Mouse (Mus musculus): ENCODE measurements around the gene Cks2. TPM values are rescaled to one million over a fixed set of nuclear protein-coding genes. Genes with fewer than 3 reads are reported as not detected.

Gene Cks2
- total and polyA plus RNA-seq, 3 experiments = 0.50 to 1.6 (median 1.2) TPM

DNA sequence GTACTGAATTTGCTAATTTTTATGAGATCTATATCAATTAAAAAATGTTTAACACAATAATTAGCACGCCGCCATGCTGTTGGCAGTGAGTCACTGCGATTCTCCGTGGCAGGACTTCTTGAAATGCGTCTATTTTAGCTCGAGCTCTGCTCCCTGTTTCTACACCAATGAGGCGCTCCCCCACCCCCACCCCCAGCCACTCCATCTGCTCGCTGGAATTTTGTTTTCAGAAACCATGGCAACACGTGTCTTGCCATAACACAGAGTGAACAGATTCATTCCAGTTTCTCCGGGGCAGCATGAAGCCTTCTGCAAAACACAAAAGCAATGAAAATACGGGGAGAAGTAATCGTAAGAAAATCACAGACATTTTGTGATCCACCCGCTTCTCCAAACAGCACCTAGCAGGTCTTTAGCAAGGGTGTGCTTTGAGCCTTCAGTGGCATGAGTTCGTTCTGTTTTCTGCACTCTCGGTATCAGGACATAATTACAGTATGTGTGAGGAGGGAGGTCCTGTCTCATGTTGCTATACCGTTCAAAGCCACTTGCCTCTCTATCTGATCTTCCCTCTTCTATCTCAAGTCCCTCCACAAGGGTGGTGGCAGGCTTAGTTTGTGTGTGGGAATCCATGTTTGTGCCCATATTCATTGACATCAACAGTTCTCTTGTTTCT, 41.7 kb upstream of the Cks2 start:
- peak in 1 of 2 experiments; percentile 8 for DNase-seq

GRCm38 (mm10) chr13:51603894-51604244, 41.2 kb upstream of the Cks2 start:
- WGBS = 55% methylated on average over 4 of the region's 4 CpGs
- intact Hi-C loops (cut with DNase I) = no loop called here
- TF ChIP-seq POLR2A (IDR thresholded peaks at IDR 0.05; ENCODE audit: insufficient read depth, low read depth, low read length) = no peak
- TF ChIP-seq EP300 (IDR thresholded peaks at IDR 0.05; ENCODE audit: insufficient read depth, low read depth, low read length) = no peak
- no peak for TF ChIP-seq CTCF (IDR thresholded peaks at IDR 0.05)

More for the DNA sequence above, 41.7 kb upstream of the Cks2 start:
- 31% methylated on average over 16 of the region's 16 CpGs for WGBS
- Histone ChIP-seq H3K27me3 (ENCODE audit: control insufficient read depth, insufficient read depth, low read length) (no peaks in the 10 kb centered on the region), H3K4me3 (no peak overlapping the region), H3K36me3 (ENCODE audit: control insufficient read depth, insufficient read depth, low read length) (no peaks in the 10 kb centered on the region), H3K27ac (no peak overlapping the region), H3K9ac (ENCODE audit: low read depth, low read length) (no peak overlapping the region), H3K79me2 (replicated peaks; ENCODE audit: control insufficient read depth, insufficient read depth, low read length) (no peaks in the 10 kb centered on the region), H3K4me1 (ENCODE audit: control insufficient read depth, insufficient read depth, low read length) (no peaks in the 10 kb centered on the region)
- TF ChIP-seq EP300 (IDR thresholded peaks at IDR 0.05; ENCODE audit: insufficient read depth, low read depth, low read length) (no peak), POLR2A (IDR thresholded peaks at IDR 0.05; ENCODE audit: insufficient read depth, low read depth, low read length) (no peak)
- intact Hi-C loops (cut with DNase I) = no loop called here

GRCm38 (mm10) chr13:51609231-51609630, 35.8 kb upstream of the Cks2 start:
- Histone ChIP-seq H3K27me3 (ENCODE audit: control insufficient read depth, insufficient read depth, low read length) (no peaks in the 10 kb centered on the region), H3K9ac (ENCODE audit: low read depth, low read length) (no peak overlapping the region), H3K4me1 (ENCODE audit: control insufficient read depth, insufficient read depth, low read length) (no peaks in the 10 kb centered on the region), H3K79me2 (replicated peaks; ENCODE audit: control insufficient read depth, insufficient read depth, low read length) (no peaks in the 10 kb centered on the region), H3K27ac (no peak overlapping the region), H3K4me3 (no peak overlapping the region), H3K36me3 (ENCODE audit: control insufficient read depth, insufficient read depth, low read length) (no peaks in the 10 kb centered on the region)
- no peak for DNase-seq
- TF ChIP-seq EP300 (IDR thresholded peaks at IDR 0.05; ENCODE audit: insufficient read depth, low read depth, low read length) (no peak), CTCF (IDR thresholded peaks at IDR 0.05) (peak; percentile 24), POLR2A (IDR thresholded peaks at IDR 0.05; ENCODE audit: insufficient read depth, low read depth, low read length) (no peak)
- intact Hi-C loops (cut with DNase I) = no loop called here
- WGBS = 93% methylated on average over 7 of the region's 7 CpGs

More at GRCm38 (mm10) chr13:51603894-51604244, 41.2 kb upstream of the Cks2 start:
- no peaks in the 10 kb centered on the region for H3K79me2 ChIP-seq (replicated peaks; ENCODE audit: control insufficient read depth, insufficient read depth, low read length)
- no peaks in the 10 kb centered on the region for H3K27me3 ChIP-seq (ENCODE audit: control insufficient read depth, insufficient read depth, low read length)
- H3K27ac ChIP-seq = no peak overlapping the region
- DNase-seq = no peak
- H3K4me1 ChIP-seq (ENCODE audit: control insufficient read depth, insufficient read depth, low read length) = no peaks in the 10 kb centered on the region
- H3K4me3 ChIP-seq = no peak overlapping the region
- no peak overlapping the region for H3K9ac ChIP-seq (ENCODE audit: low read depth, low read length)
- H3K36me3 ChIP-seq (ENCODE audit: control insufficient read depth, insufficient read depth, low read length) = no peaks in the 10 kb centered on the region

DNA sequence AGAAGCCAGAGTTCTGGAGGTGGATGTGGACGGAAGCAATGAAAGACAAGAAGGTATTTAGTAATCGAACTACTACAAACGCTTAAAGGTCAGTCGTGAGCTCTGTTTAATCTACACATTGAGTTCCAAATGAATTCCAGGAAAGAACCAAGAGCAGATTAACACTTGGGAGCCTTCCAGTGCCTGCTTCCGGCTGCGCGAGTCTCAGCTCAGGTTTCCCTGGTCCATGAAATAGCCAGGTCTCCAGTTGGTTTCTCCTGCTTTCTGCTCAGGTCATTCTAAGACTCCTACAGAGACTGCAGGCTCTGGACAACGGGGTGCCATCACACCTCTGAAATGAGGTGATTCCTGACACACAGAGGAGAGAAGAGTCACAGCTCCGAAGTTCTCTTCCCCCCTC, 34.0 kb upstream of the Cks2 start:
- DNase-seq = peak in 1 of 2 experiments; percentile 9
- Histone ChIP-seq H3K36me3 (ENCODE audit: control insufficient read depth, insufficient read depth, low read length) (no peaks in the 10 kb centered on the region), H3K9ac (ENCODE audit: low read depth, low read length) (no peak overlapping the region), H3K27me3 (ENCODE audit: control insufficient read depth, insufficient read depth, low read length) (no peaks in the 10 kb centered on the region), H3K4me3 (no peak overlapping the region), H3K4me1 (ENCODE audit: control insufficient read depth, insufficient read depth, low read length) (no peaks in the 10 kb centered on the region; the same call in 1 of the 2 replicates), H3K79me2 (replicated peaks; ENCODE audit: control insufficient read depth, insufficient read depth, low read length) (no peaks in the 10 kb centered on the region), H3K27ac (no peak overlapping the region)
- intact Hi-C loops (cut with DNase I) = loop anchor here (10.0 kb wide), 1 partner anchor 186 kb away; no protein-coding TSS in a partner anchor
- WGBS = 9% methylated on average over 9 of the region's 9 CpGs
- TF ChIP-seq CTCF (IDR thresholded peaks at IDR 0.05) (no peak), POLR2A (IDR thresholded peaks at IDR 0.05; ENCODE audit: insufficient read depth, low read depth, low read length) (no peak), EP300 (IDR thresholded peaks at IDR 0.05; ENCODE audit: insufficient read depth, low read depth, low read length) (no peak)

- TF ChIP-seq EP300 (IDR thresholded peaks at IDR 0.05; ENCODE audit: insufficient read depth, low read depth, low read length) (no peak), POLR2A (IDR thresholded peaks at IDR 0.05; ENCODE audit: insufficient read depth, low read depth, low read length) (no peak)
- no peaks in the 10 kb centered on the region; the same call in 1 of the 2 replicates for H3K4me1 ChIP-seq (ENCODE audit: control insufficient read depth, insufficient read depth, low read length)
- H3K9ac ChIP-seq (ENCODE audit: low read depth, low read length) = no peak overlapping the region
- H3K27me3 ChIP-seq (ENCODE audit: control insufficient read depth, insufficient read depth, low read length) = no peaks in the 10 kb centered on the region
- no peaks in the 10 kb centered on the region for H3K79me2 ChIP-seq (replicated peaks; ENCODE audit: control insufficient read depth, insufficient read depth, low read length)
- DNase-seq = no peak
- no peaks in the 10 kb centered on the region for H3K36me3 ChIP-seq (ENCODE audit: control insufficient read depth, insufficient read depth, low read length)
- intact Hi-C loops (cut with DNase I) = loop anchor here (10.0 kb wide), 1 partner anchor 187 kb away; no protein-coding TSS in a partner anchor
- H3K4me3 ChIP-seq = no peak overlapping the region
- H3K27ac ChIP-seq = no peak overlapping the region
- 59% methylated on average over 5 of the region's 5 CpGs for WGBS
Observed at GRCm38 (mm10) chr13:51611500-51611899, 33.5 kb upstream of the Cks2 start.

DNA sequence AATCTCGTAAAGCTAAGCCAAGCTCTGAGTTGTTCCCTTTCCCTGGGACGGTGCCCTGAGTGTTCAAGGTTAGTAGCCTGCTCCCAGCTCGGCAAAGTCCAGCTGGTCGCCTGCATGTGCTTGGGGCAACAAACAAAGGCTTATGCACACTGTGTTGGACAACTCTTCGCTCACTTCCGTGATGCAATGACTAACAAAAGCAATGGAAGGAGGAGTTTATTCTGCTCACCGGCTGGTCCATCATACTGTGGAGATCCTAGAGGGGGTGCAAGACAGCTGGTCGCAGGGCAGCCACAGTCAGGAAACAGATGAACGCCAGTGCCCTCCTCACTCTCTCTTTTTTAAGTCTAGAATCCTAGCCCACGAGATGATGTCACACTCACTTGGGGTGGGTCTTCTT, 29.2 kb upstream of the Cks2 start:
- peak in 1 of 2 experiments; percentile 8 for DNase-seq
- no peak overlapping the region for H3K9ac ChIP-seq (ENCODE audit: low read depth, low read length)
- H3K27ac ChIP-seq = no peak overlapping the region
- no peaks in the 10 kb centered on the region; the same call in 1 of the 2 replicates for H3K4me1 ChIP-seq (ENCODE audit: control insufficient read depth, insufficient read depth, low read length)
- no peaks in the 10 kb centered on the region for H3K36me3 ChIP-seq (ENCODE audit: control insufficient read depth, insufficient read depth, low read length)
- H3K4me3 ChIP-seq = no peak overlapping the region
- no peak for TF ChIP-seq POLR2A (IDR thresholded peaks at IDR 0.05; ENCODE audit: insufficient read depth, low read depth, low read length)
- no peak for TF ChIP-seq CTCF (IDR thresholded peaks at IDR 0.05)
- TF ChIP-seq EP300 (IDR thresholded peaks at IDR 0.05; ENCODE audit: insufficient read depth, low read depth, low read length) = no peak
- no peaks in the 10 kb centered on the region for H3K79me2 ChIP-seq (replicated peaks; ENCODE audit: control insufficient read depth, insufficient read depth, low read length)
- intact Hi-C loops (cut with DNase I) = loop anchor here (2.0 to 10.0 kb wide), 4 partner anchors 54 to 667 kb away; no protein-coding TSS in a partner anchor
- 51% methylated on average over 10 of the region's 10 CpGs for WGBS
- no peaks in the 10 kb centered on the region for H3K27me3 ChIP-seq (ENCODE audit: control insufficient read depth, insufficient read depth, low read length)
